Mouse (Mus musculus) frontal cortex, postnatal 25 days (tissue): Measurements from ENCODE around the gene Ttyh1.

Source experiments
- DNase-seq, 2 experiments: peaks; one replicate each; pipeline ENCODE4 v3.0.0; 2022; ENCODE audit warnings: low spot score in 2 of 2

The Ttyh1 gene

GRCm38 (mm10) chr7:4119344-4119902, at the start of gene Ttyh1:
Gene Ttyh1 (plus strand): TSS chr7:4119408.
- DNase-seq: peak; percentile 56 to 74

DNA sequence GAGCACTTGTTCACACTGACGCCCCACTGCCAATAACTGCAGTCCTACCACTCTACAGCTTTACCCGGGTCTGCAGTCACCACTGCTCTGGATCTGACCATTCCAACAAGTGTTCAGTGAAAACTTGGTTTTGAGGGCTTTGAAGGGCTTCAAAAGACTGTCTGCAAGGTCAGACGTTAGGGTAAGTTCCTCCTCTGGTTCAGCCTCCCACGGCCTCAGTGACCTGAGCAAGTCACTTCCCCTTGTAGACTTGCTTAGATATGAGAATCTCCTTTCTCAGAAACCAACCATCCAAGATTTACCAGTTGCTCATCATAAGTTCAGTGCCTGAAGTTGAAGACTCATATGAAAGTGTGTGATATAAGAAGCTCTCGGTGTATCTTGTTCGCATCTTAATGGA, 48.1 kb upstream of the Ttyh1 start:
- DNase-seq: no peak

- no peak for DNase-seq
Measured at GRCm38 (mm10) chr7:4073144-4073543, 46.1 kb upstream of the Ttyh1 start.

- DNase-seq: no peak
Measured at GRCm38 (mm10) chr7:4079511-4079910, 39.7 kb upstream of the Ttyh1 start.

GRCm38 (mm10) chr7:4080552-4080951, 38.7 kb upstream of the Ttyh1 start:
- DNase-seq: no peak

DNA sequence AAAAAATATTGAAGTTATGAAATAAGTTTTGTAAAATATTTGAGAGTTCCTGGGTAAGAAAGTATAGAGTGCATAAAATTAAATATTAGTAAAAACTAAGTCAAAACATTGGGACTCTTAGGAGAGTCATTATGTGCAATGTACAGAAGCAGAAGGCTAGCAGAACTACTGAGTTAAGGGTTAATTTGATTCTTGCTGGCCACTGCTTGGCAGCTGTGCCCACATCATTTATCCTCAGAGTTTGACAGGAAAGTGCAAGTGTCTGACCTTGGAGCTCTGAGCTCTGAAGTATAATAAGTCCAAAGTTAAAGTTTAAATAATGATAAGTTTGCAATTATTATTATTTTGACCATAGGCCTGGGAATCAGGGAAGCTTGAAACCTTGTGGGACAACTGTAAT, 37.5 kb upstream of the Ttyh1 start:
- no peak for DNase-seq

- DNase-seq: no peak
Measured at GRCm38 (mm10) chr7:4082804-4083203, 36.4 kb upstream of the Ttyh1 start.

DNA sequence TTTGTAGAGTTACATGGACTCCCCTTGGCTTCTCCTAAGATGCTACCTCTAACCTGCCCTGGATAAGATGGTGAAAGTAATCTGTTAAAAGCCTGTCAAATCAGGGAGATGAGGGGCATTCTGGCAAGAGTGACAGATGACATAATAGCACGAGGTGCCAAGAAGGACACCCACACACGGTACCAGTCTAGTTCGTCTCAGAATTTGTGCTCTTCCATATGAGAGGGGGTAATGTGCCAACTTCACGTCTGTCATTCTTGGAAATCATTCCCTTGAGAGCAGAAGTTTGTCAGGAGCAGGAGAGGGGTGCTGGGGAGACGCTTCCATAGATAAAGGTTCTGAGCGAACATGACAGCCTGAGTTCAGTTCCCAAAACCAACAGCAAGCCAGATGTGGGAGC, 35.0 kb upstream of the Ttyh1 start:
- no peak for DNase-seq

DNA sequence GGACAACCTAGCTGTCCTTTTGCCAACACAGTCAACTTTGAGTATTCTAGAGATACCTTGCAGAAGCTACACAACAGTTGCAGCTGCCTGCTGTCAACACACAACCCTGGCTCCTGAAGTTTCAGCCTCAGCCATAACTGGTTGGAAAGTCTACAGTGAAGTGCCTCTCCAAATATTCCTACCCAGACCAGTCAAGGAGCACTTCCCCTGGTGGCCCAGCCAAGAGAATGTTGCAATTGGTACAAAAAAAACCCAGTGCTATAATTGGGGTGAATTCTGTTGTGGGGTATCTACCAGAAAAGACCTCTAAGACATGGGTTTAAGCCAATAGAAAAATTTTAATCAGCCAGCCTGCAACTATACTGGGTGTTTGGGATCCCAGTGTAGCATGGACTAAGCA, 33.6 kb upstream of the Ttyh1 start:
- no peak for DNase-seq

DNA sequence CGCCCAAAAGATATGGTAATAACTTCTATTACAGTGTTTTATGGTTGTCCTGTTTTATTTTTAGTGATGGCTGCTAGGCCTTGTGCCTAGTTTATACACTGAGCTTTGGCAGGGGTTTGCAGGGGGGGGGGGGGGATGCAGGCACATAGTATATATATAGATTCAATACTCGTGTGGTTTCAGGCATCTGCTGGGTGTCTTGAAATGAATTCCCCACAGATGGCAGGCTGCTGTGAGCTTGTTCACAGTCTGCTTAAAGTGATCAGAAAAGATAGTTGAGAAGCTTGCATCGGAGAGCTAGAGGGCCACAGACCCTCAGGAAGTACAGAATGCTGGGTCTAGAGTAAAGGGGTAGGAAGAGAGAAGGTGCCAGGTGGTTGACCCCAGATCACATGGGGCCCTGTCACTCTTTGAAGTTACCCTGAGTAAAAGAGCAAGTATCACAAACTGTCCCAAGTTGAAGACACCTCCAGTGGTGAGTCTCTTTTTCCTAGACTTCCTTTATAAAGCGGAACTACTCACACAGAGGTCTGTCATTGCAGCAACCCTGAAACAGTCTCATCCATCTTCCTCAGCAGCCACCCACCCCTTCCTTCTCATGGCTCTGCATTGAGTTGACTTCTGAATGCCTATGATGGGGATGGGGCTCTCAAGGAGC, 31.8 kb upstream of the Ttyh1 start:
- peak in 1 of 2 experiments; percentile 35 for DNase-seq

- no peak for DNase-seq
Measured at GRCm38 (mm10) chr7:4087896-4088480, 31.2 kb upstream of the Ttyh1 start.

DNA sequence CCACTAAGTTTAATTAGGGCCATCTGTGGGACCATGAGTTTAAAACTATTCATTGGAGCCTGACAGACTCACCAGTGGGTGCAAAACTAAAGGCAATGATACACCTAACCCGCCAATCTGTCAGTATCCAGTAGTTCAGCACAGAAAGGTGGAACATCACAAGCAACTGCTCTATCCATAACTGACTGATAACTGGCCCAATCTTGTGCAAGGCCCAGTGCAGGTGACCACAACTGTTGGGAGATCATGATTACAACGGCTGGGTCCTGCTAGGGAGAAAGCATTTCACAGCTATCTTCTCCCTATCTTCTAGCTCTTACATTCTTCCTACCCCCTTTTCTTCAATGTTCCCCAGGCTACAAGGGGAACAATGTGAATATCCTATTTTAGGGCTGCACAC, 30.5 kb upstream of the Ttyh1 start:
- DNase-seq: no peak

- no peak for DNase-seq
Measured at GRCm38 (mm10) chr7:4091170-4091569, 28.0 kb upstream of the Ttyh1 start.

DNA sequence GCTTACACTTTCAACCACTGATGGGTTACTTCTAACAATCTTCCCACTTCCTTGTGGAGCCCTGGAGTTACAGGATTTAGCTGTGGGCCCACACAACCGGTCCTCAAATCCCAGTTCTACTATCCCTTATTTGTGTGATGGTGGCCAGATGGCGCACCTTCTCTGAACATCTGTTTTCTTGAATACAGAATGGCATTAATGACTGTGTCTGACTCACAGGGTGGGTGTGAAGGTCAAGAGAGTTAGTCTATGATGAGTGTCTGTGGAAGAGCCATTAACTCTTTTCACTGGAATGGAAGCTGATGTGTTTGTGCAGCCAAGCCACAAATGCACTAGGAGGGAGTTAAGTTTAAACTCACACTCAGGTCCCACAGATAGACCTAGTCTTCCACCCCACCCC, 20.9 kb upstream of the Ttyh1 start:
- DNase-seq: no peak

DNA sequence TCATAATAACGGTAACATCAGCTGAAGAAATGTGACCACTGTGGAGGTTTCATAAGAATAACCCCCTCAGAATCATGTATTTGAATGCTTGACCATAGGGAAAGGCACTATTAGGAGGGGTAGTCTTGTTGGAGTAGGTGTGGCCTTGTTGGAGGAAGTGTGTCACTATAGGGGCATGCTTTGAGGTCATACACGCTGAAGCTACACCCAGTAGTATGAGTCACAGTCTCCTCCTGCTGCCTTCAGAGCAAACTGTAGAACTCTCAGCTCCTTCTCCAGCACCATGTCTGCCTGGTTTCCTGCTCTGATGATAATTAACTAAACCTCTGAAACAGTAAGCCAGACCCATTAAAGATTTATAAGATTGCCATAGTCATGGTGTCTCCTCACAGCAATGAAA, 20.4 kb upstream of the Ttyh1 start:
- no peak for DNase-seq

- DNase-seq: no peak
Measured at GRCm38 (mm10) chr7:4101144-4101543, 18.1 kb upstream of the Ttyh1 start.

DNA sequence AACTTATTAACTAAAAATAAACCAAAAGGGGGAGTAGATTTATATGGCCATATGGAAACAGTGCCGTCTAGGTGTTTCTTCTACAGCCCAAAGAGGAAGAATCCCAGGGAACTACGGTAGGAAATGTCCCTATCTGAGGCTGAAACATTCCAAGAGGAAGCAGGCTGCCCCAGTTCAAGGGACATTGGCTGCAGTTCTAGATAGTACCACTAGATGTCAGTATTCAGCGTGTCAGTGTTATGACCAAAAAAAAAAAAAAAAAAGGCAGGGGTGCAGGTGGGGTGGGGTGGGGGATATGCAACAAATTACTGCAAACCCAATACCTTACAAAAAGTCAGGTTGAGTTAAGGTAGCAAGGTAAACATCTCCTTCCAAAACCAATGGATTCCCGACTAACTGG, 15.8 kb upstream of the Ttyh1 start:
- no peak for DNase-seq

DNA sequence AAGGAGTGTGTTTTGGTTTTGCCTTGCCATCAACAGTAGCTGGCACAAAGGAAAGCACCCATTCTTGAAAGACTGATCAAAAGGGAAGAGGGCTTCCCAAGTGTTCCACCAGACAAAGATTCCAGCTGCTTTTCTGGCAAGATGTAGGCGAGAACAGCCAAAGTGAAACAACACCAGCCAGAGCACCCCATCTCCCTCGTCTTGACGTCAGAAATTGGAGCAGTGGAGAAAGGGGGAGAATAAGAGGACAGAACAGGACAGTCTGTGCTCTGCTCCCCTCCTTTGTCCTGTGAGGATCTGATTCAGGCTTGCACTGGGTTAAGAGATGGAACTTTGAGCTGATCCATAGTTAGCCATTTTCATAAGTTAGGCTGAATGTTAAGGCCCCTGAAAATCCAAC, 7.4 kb upstream of the Ttyh1 start:
- DNase-seq: no peak

DNA sequence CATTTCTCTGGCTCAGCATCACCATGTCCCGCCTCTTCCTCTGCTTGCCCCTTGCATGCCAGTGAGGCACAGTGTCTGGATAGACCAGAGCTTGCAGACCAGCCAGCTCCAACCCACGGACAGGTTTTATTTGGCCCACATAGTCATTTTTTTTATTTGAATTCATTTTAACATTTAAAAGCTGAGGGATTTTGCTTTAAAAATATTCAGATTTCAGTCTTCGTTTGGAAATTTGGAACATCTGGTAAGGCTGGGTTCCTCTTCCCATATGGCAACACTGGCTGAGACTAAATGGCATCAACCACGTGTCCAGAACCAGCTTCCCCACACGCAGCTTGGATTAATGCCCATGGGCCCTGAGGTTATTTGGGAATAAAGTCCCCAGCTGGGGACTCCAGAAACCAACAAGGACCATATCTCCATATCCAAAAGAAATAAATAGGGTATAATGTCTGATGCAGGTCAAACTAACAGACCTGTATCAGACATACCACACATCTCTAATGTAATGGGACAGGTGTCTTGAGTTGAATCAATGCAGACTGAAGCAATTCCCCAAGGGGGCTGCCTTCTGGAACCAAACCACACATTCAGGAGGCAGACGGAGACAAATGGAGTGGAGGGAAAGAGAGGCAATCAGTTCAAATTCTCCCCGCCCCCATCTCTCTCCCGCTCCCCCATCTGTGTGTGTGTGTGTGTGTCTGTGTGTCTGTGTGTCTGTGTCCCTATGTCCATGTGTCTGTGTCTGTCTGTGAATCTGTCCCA, 2.0 kb upstream of the Ttyh1 start:
- peak in 1 of 2 experiments; percentile 13 for DNase-seq

DNA sequence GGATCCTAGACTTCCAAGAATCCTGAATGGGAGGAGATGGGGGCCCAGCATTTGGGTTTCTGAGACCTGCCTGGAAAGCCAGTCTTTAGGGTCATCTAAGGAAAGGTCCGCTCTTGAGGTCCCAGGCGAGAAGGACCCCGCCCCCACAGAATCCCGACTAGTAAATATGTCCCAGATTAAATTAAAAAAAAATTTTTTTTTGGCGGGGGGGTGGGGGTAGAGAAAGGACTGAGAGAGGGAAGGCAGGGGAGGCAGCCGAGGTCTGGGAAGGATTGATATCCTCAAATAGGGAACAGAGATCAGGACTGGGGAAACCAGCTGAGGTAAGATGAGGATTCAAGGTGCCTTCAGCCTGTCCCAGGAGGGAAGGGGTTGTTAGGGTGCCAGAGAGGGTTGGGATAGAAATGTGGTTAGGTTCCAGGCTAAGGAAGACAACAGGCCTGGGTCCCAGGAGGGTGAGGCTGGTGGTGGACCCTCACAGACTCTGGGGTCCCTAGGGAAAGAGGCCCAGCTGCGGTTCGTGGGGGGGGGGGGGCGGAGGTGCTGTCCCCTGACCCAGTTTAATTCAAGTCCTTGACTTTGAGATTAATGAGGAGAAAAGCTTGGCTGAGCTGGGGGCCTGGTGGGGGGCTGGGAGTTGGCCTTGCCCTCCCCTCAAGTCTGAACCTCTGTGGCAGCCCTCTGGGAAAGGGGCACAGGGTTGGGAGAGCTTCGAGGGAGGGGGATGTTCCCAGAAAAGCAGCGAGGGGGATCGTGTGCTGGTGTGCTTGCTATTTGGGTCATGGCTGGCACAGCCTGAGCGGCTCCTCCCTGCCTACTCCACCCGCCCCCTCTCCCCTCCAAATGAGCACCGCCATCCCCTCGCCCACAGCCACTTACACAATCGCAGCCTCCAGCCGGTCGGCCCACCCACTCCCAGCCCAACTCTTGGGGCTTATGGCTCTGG, 1.0 kb downstream of the Ttyh1 start:
- no peak for DNase-seq

- DNase-seq: no peak
Measured at GRCm38 (mm10) chr7:4122076-4122768, 3.0 kb downstream of the Ttyh1 start.
